Mouse (Mus musculus) ovary, adult 18-20 months (tissue): ENCODE measurements around the gene Lima1.
"Not testable (repeated sequence)": the region's sequence is repeated elsewhere in the genome, so short reads cannot be mapped to it uniquely, and the experiment has no call there.

Experiments
- DNase-seq: peaks from one replicate; pipeline ENCODE4 v3.0.0; 2022; ENCODE audit warnings: low spot score, mixed read lengths

The Lima1 gene

GRCm38 (mm10) chr15:99803186-99803644, 72.0 kb downstream of the Lima1 start:
- DNase-seq, result peak; percentile 13

- no peak for DNase-seq
Measured at GRCm38 (mm10) chr15:99801885-99802572, 73.2 kb downstream of the Lima1 start.

GRCm38 (mm10) chr15:99799706-99800105, 75.5 kb downstream of the Lima1 start:
- no peak for DNase-seq

GRCm38 (mm10) chr15:99797898-99798297, 77.4 kb downstream of the Lima1 start:
- DNase-seq, result no peak

GRCm38 (mm10) chr15:99796735-99797134, 78.5 kb downstream of the Lima1 start:
- DNase-seq, result no peak

GRCm38 (mm10) chr15:99796066-99796465, 79.2 kb downstream of the Lima1 start:
- no peak for DNase-seq

GRCm38 (mm10) chr15:99792221-99792815, 82.9 kb downstream of the Lima1 start:
- no peak for DNase-seq

- no peak for DNase-seq
Measured at GRCm38 (mm10) chr15:99791003-99791402, 84.3 kb downstream of the Lima1 start.

GRCm38 (mm10) chr15:99790464-99790863, 84.8 kb downstream of the Lima1 start:
- DNase-seq, result no peak

- DNase-seq, result peak; percentile 35
Measured at GRCm38 (mm10) chr15:99787625-99788120, 87.6 kb downstream of the Lima1 start.

GRCm38 (mm10) chr15:99778677-99779335, 96.5 kb downstream of the Lima1 start:
- DNase-seq, result no peak

- DNase-seq, result no peak
Measured at GRCm38 (mm10) chr15:99778148-99778547, 97.1 kb downstream of the Lima1 start.

GRCm38 (mm10) chr15:99772925-99773324, 102.3 kb downstream of the Lima1 start:
- DNase-seq, result no peak

- not testable (repeated sequence) for DNase-seq
Measured at GRCm38 (mm10) chr15:99772881-99772924, 102.6 kb downstream of the Lima1 start, which contains the start of gene Cers5. TSS of gene Cers5 (minus strand) at chr15:99772885.

- DNase-seq, result peak; percentile 91
Measured at GRCm38 (mm10) chr15:99772277-99772880, 102.9 kb downstream of the Lima1 start.

GRCm38 (mm10) chr15:99771601-99772276, 103.5 kb downstream of the Lima1 start:
- no peak for DNase-seq

- DNase-seq, result no peak
Measured at GRCm38 (mm10) chr15:99771004-99771500, 104.2 kb downstream of the Lima1 start.

- DNase-seq, result no peak
Measured at GRCm38 (mm10) chr15:99768761-99769160, 106.5 kb downstream of the Lima1 start.

GRCm38 (mm10) chr15:99767467-99767866, 107.8 kb downstream of the Lima1 start:
- DNase-seq, result no peak

- no peak for DNase-seq
Measured at GRCm38 (mm10) chr15:99754204-99754603, 121.1 kb downstream of the Lima1 start.

- DNase-seq, result no peak
Measured at GRCm38 (mm10) chr15:99740229-99740628, 135.0 kb downstream of the Lima1 start.

- no peak for DNase-seq
Measured at GRCm38 (mm10) chr15:99736675-99737074, 138.6 kb downstream of the Lima1 start.
